Mouse (Mus musculus) cortical plate, adult 2 months (tissue): ENCODE results near the gene Hmg20b.

ENCODE experiments used
- CTCF ChIP-seq: fragments of 200-500 bp; IDR thresholded peaks from 2 replicates; pipeline ENCODE4 v1.5.1; 2011; ENCODE audit warnings: mild to moderate bottlenecking, control low read depth, low read length; ENCODE audit not compliant: insufficient read depth; ENCODE audit errors: extremely low read depth
- POLR2A ChIP-seq: fragments of 200-500 bp; IDR thresholded peaks from 2 replicates; pipeline ENCODE4 v1.6.1; 2011; ENCODE audit warnings: mild to moderate bottlenecking, low read length, control low read depth; ENCODE audit not compliant: insufficient read depth; ENCODE audit errors: extremely low read depth

- TF ChIP-seq CTCF (no peak), POLR2A (no peak)
These were observed 31.5 kb downstream of the Hmg20b start for GRCm38 (mm10) chr10:81318589-81319329.
